Mouse (Mus musculus) forebrain, embryonic 11.5 days (tissue): ENCODE measurements around the gene Urb2. TPM values are rescaled to one million over a fixed set of nuclear protein-coding genes. Genes with fewer than 3 reads are reported as not detected.
A peak's percentile ranks its signal among the peaks of the same experiment; 100 is the strongest.

Source experiments
- ATAC-seq: fragments of 200-750 bp; cut with Nextera tagmentation; replicated peaks from 2 replicates; pipeline ENCODE4 v1.8.0; 2017; ENCODE audit warnings: moderate TSS enrichment; ENCODE audit not compliant: low FRiP score
- DNase-seq: peaks from one replicate; pipeline ENCODE4 v3.0.0-alpha.2; 2017; ENCODE audit warnings: low spot score
- H3K27ac ChIP-seq: fragments of 300-500 bp; sonication (generic); 2 replicates; pipeline ENCODE4 v1.5.1; 2014; ENCODE audit warnings: low read depth, low read length
- H3K27me3 ChIP-seq: fragments of 300-500 bp; sonication (generic); 2 replicates; pipeline ENCODE4 v1.6.1; 2014; ENCODE audit warnings: mild to moderate bottlenecking, low read length, mixed read lengths; ENCODE audit not compliant: control insufficient read depth, insufficient read depth
- H3K36me3 ChIP-seq: fragments of 300-500 bp; sonication (generic); 2 replicates; pipeline ENCODE4 v1.6.1; 2014; ENCODE audit warnings: mild to moderate bottlenecking, low read length, moderate library complexity, mixed read lengths; ENCODE audit not compliant: control insufficient read depth, insufficient read depth
- H3K4me1 ChIP-seq: fragments of 300-500 bp; sonication (generic); replicated peaks from 2 replicates; pipeline ENCODE4 v1.6.1; 2014; ENCODE audit warnings: low read length, mixed read lengths; ENCODE audit not compliant: control insufficient read depth, insufficient read depth
- H3K4me2 ChIP-seq: fragments of 300-500 bp; sonication (generic); 2 replicates; pipeline ENCODE4 v1.6.1; 2014; ENCODE audit warnings: low read depth, mild to moderate bottlenecking, low read length, moderate library complexity, mixed read lengths; ENCODE audit not compliant: severe bottlenecking
- H3K4me3 ChIP-seq: fragments of 300-500 bp; sonication (generic); 2 replicates; pipeline ENCODE4 v1.5.1; 2014; ENCODE audit warnings: low read depth, low read length
- H3K9ac ChIP-seq: fragments of 300-500 bp; sonication (generic); 2 replicates; pipeline ENCODE4 v1.6.1; 2014; ENCODE audit warnings: low read length
- H3K9me3 ChIP-seq: fragments of 300-500 bp; sonication (generic); 2 replicates; pipeline ENCODE4 v1.6.1; 2016; ENCODE audit warnings: low read length, mixed read lengths; ENCODE audit not compliant: control insufficient read depth
- WGBS: fragments of 180-500 bp; shearing (Covaris S2); extraction: QIAGEN DNeasy Blood & Tissue Kit; methylation state at CpG from one replicate; pipeline ENCODE4 v1.1.7; 2014; 5-methylcytosine and 5-hydroxymethylcytosine counted together
- polyA plus RNA-seq: library from polyadenylated mRNA; unstranded; fragments of >200 nt; fragmentation: Nextera tagmentation; extraction: Ambion mirVana; gene quantifications from 2 replicates; pipeline ENCODE4 v1.2.1, GENCODE M21; 2014

Gene Urb2
- 9.6 and 10.7 TPM in 2 replicates for polyA plus RNA-seq

DNA sequence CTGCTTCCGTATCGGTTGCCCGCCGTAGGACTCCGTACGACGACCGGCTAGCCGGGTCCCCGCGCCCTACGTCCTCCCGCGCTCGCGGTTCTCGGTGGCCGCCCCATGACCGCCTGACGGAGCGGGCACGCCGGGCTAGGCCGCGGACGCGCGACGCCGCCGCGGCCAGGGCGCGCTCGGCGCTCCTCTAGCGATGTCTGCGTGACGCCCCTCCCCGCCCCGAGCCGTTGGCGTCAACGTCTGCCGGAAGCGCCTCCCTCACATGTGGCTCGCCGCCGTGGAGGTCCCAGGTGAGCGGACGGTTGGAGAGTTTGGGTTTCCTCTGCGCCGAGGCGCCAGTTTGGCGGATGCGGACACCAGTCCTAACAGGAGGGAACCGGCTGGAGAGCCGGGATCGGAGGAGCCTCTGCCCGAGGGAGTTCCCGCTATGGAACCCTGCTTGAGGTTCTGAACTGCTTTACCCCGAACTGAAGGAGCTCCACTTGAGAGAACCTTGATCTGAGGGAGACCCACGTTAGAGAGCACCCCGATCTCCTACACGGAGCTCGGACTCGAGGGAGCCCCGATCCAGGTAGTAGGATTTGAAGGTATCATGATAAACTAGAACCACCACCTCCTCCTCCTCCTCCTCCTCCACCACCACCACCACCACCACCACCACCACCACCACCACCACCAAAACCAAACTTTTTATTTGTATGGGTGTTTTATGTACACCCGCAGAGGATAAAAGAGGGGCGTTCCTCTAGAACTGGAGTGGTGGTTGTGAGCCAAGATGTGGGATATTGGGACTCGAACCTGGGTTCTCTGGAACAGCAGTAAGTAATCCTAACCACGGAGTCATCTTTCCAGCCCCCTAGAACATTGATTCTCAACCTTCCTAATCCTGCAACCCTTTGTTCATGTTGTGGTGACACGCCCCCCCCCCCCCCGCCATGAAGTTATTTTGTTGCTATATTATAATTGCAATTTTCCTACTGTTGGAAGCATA lies at the start of gene Urb2, which contains the start of gene Taf5l:
Gene Urb2 (plus strand): TSS at position 272 of the 991 bp plus-strand sequence.
Gene Taf5l (minus strand): TSS at position 161 of the 991 bp plus-strand sequence.
- peak within 1 kb of the TSS; percentile 83 for H3K4me3 ChIP-seq
- DNase-seq, result peak; percentile 96
- H3K9me3 ChIP-seq, result no peaks in the 10 kb centered on the region
- peak; percentile 92 for ATAC-seq
- H3K9ac ChIP-seq, result peak within 1 kb of the TSS; percentile 82
- H3K27me3 ChIP-seq, result no peaks in the 10 kb centered on the region
- H3K27ac ChIP-seq, result peak within 1 kb of the TSS; percentile 70
- H3K36me3 ChIP-seq, result no peaks in the 10 kb centered on the region
- under 1% methylated on average over 67 of the region's 74 CpGs for WGBS
- peak within 1 kb of the TSS; percentile 68 for H3K4me2 ChIP-seq
- peaks cover 12% of the 10 kb centered on the region for H3K4me1 ChIP-seq

DNA sequence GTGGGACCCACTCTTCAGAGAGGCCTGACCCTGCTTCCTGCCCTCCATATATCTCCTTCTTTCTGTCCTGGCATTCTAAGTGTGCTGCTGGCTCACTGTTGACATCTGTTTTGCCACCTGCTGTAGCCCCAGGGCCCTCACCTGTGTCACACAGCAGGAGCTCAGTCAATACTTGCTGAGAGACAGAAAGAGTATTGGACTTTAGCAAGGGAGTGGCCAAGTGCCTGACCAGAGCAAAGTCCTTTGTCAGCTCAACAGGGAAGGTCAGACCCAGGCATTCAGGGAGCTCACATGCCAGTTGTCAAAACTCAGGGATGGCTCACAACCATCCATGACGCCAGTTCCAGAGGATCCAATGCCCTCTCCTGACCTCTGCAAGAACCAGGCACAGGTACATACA lies 47.8 kb upstream of the Urb2 start:
- Histone ChIP-seq H3K9ac (no peak overlapping the region), H3K27me3 (no peaks in the 10 kb centered on the region), H3K4me2 (no peak overlapping the region), H3K36me3 (no peaks in the 10 kb centered on the region), H3K9me3 (no peaks in the 10 kb centered on the region), H3K27ac (no peak overlapping the region), H3K4me1 (no peaks in the 10 kb centered on the region), H3K4me3 (no peak overlapping the region)
- 63% methylated on average over 1 of the region's 1 CpGs for WGBS
- DNase-seq (no peak), ATAC-seq (no peak)

DNA sequence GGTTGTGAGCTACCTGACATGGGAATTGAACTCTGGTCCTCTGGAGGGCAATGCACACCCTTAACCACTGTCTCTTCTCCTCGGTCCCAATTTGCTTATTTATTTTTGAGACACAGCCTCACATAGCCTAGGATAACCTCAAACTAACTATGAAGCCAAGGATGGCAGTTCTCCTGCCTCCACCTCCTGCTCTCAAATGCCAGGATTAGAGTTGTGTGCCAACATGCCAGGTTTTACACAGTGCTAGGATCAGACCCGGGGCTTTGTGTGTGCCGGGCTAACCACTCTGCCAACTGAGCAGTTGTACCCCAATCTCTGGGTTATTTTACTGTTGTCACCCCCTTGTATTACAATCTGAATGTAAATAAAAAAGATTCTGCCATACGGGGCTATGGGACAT lies 43.8 kb upstream of the Urb2 start:
- Histone ChIP-seq H3K4me2 (no peak overlapping the region), H3K27me3 (no peaks in the 10 kb centered on the region), H3K9me3 (no peaks in the 10 kb centered on the region), H3K9ac (no peak overlapping the region), H3K27ac (no peak overlapping the region), H3K4me1 (peaks cover 4% of the 10 kb centered on the region; the same call in 1 of the 2 replicates), H3K4me3 (no peak overlapping the region), H3K36me3 (no peaks in the 10 kb centered on the region)
- ATAC-seq, result no peak
- no peak for DNase-seq
- 87% methylated on average over 4 of the region's 4 CpGs for WGBS

DNA sequence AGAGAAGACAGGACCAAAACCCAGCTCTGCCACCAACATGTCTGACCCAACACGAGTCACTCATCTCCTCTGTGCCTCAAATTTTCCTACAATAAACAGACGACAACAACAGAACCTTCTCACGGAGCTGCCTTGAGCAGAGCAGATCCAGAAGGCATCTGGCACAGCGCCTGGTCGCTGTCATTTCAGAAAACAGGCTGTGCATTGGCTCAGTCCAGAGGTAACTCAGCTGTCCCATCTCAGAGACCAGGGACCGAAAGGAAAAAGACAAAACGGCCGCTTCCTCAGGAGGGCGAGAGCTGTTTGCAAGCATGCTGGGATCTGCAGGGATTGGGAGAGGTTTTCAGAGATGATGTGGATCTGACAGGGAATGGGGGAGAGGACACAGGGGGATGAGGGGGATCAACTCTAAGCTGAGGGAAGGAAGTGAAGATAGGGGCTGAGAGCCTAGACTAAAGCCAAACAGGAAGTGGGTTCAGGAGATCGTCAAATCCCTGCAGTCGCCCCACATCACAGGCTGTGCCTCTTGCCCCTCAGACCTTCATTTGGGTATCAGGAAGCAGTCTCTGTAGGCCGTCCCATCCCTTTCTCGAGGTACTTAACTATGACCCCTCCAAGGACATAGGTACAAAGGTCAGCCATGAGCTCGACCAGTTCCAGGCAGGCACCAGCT lies 43.0 kb upstream of the Urb2 start:
- Histone ChIP-seq H3K4me1 (peaks cover 4% of the 10 kb centered on the region; the same call in 1 of the 2 replicates), H3K9me3 (no peaks in the 10 kb centered on the region), H3K4me3 (no peak overlapping the region), H3K27ac (no peak overlapping the region; the same call in 1 of the 2 replicates), H3K4me2 (no peak overlapping the region), H3K36me3 (no peaks in the 10 kb centered on the region), H3K27me3 (no peaks in the 10 kb centered on the region), H3K9ac (no peak overlapping the region)
- ATAC-seq, result no peak
- WGBS, result 75% methylated on average over 14 of the region's 14 CpGs
- DNase-seq, result no peak

DNA sequence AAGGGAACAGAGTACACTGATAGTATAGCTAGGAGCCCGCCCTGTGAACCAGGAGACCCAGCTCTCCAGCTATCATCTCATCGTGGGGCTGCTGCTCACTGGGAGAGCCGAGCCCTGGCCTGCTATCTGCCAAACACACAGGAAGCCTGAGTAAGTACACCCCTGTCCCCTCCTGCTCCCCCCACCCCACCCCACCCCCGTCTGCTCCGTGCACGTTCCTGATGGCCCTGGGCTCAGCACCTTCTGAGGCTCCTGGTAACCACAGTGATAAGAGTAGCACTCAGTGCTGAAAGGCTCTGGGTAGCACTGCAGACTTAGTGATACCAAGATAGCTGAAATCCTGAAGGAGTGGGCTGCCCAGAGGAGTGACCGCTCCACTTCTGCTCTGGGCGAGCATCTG lies 42.4 kb upstream of the Urb2 start:
- no peak overlapping the region for H3K27ac ChIP-seq
- no peak overlapping the region for H3K9ac ChIP-seq
- peaks cover 4% of the 10 kb centered on the region; the same call in 1 of the 2 replicates for H3K4me1 ChIP-seq
- H3K9me3 ChIP-seq, result no peaks in the 10 kb centered on the region
- no peak overlapping the region for H3K4me2 ChIP-seq
- no peak for DNase-seq
- no peak overlapping the region for H3K4me3 ChIP-seq
- 79% methylated on average over 8 of the region's 8 CpGs for WGBS
- no peaks in the 10 kb centered on the region for H3K27me3 ChIP-seq
- H3K36me3 ChIP-seq, result no peaks in the 10 kb centered on the region
- ATAC-seq, result peak; percentile 57

DNA sequence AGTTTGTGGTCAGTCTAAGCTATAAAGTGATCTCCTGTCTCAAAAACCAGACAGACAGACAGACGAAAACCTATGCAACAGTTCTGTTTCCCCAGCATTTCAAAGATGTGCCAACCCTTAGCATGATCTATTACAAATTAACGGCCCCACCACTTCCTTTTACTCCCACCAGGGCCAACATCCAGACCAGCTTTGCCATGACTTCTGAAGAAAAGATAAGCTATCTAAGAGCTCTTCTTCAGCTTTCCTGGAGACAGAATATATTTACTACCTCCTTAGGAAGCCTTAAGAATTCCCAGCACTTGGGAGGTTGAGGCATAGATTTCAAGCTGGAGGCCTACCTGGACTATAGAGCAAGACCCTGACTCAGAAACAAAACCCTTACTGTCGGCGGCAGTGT lies 41.1 kb upstream of the Urb2 start:
- Histone ChIP-seq H3K4me1 (peaks cover 4% of the 10 kb centered on the region; the same call in 1 of the 2 replicates), H3K4me3 (peak overlapping the region; percentile 5; the same call in 1 of the 2 replicates), H3K36me3 (no peaks in the 10 kb centered on the region), H3K27me3 (no peaks in the 10 kb centered on the region), H3K4me2 (no peak overlapping the region), H3K27ac (no peak overlapping the region), H3K9me3 (no peaks in the 10 kb centered on the region), H3K9ac (no peak overlapping the region)
- WGBS, result 72% methylated on average over 4 of the region's 4 CpGs
- no peak for ATAC-seq
- no peak for DNase-seq

DNA sequence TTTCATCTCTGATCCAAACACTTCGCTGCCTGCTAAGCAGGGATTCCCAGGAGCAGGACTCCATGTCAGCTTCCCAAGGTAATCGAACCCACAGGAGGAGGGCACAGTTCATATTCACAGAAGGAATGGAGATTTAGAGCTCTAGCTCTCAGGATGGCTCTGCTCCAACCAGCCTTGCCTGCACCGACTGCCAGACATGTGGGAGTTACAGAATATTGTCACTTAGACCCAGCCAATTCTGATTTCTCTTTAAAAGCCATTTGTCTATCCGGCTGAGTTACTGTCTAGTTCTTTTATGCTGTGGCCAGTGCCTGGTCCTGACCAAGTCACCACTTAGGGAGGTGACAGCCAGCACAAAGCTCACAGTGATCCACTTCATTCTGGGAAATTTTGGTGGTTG lies 39.6 kb upstream of the Urb2 start:
- WGBS, result 58% methylated on average over 4 of the region's 4 CpGs
- ATAC-seq (no peak), DNase-seq (no peak)
- Histone ChIP-seq H3K4me2 (peak overlapping the region; percentile 1; the same call in 1 of the 2 replicates), H3K9ac (no peak overlapping the region), H3K36me3 (no peaks in the 10 kb centered on the region), H3K27ac (no peak overlapping the region), H3K9me3 (no peaks in the 10 kb centered on the region), H3K4me1 (peaks cover 4% of the 10 kb centered on the region; the same call in 1 of the 2 replicates), H3K27me3 (no peaks in the 10 kb centered on the region), H3K4me3 (peak overlapping the region; percentile 74; the same call in 1 of the 2 replicates)

DNA sequence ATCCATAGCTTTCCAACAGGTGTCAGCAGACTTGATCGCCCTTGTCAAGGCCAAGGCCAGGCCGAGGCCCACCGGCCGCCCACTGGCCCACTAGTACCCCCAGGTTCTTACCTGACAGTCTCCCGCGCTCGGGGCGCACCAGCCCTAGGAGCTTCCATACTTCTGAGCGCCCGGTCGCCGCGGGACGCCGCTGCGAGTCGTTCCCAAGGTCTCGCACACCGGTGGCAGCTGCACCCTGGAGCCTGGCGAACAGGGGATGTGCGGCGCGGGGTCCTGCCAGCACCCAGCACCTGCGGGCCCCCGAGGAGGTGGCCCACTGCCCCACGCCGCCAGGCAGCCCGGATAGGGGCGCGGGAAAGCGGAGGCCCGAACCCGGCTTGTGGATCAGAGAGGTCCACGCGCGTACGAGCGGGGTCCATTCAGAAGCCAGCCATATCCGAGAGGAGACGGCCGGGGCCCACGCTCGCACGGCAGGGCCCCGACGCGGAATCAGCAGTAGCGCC lies 39.0 kb upstream of the Urb2 start:
- Histone ChIP-seq H3K4me2 (peak overlapping the region; percentile 89), H3K27ac (peak overlapping the region; percentile 80), H3K4me1 (peaks cover 4% of the 10 kb centered on the region; the same call in 1 of the 2 replicates), H3K36me3 (no peaks in the 10 kb centered on the region), H3K9ac (peak overlapping the region; percentile 78), H3K4me3 (peak overlapping the region; percentile 74), H3K27me3 (no peaks in the 10 kb centered on the region), H3K9me3 (no peaks in the 10 kb centered on the region)
- ATAC-seq (peak; percentile 43), DNase-seq (no peak)
- 1% methylated on average over 48 of the region's 48 CpGs for WGBS
